Mouse (Mus musculus) neural tube, embryonic 11.5 days (tissue): ENCODE measurements at regions not wholly inside any gene's neighbourhood (a gene's known extent, or its start where the extent isn't known, plus 50 kb on each side); places are given as distances from the start of the nearest gene placed in this dataset.

Experiments used
- ATAC-seq: fragments of 200-750 bp; cut with Nextera tagmentation; 2 replicates; pipeline ENCODE4 v1.8.0; 2017; ENCODE audit warnings: moderate number of reproducible peaks, mild to moderate bottlenecking, moderate TSS enrichment, moderate library complexity; ENCODE audit not compliant: insufficient read depth, low FRiP score, low TSS enrichment
- DNase-seq: peaks from one replicate; pipeline ENCODE4 v3.0.0-alpha.2; 2015; ENCODE audit warnings: low spot score
- H3K27ac ChIP-seq: fragments of 300-500 bp; sonication (generic); 2 replicates; pipeline ENCODE4 v1.5.1; 2014; ENCODE audit warnings: low read depth, mild to moderate bottlenecking, low read length
- H3K27me3 ChIP-seq: fragments of 300-500 bp; sonication (generic); 2 replicates; pipeline ENCODE4 v1.6.1; 2014; ENCODE audit warnings: mild to moderate bottlenecking, low read length, mixed read lengths; ENCODE audit not compliant: control insufficient read depth, insufficient read depth
- H3K36me3 ChIP-seq: fragments of 300-500 bp; sonication (generic); 2 replicates; pipeline ENCODE4 v1.6.1; 2014; ENCODE audit warnings: mild to moderate bottlenecking, low read length, moderate library complexity, mixed read lengths; ENCODE audit not compliant: control insufficient read depth, insufficient read depth
- H3K4me1 ChIP-seq: fragments of 300-500 bp; sonication (generic); 2 replicates; pipeline ENCODE4 v1.6.1; 2014; ENCODE audit warnings: low read length, mixed read lengths; ENCODE audit not compliant: control insufficient read depth, insufficient read depth
- H3K4me2 ChIP-seq: fragments of 300-500 bp; sonication (generic); 2 replicates; pipeline ENCODE4 v1.6.1; 2014; ENCODE audit warnings: low read depth, mild to moderate bottlenecking, moderate library complexity
- H3K4me3 ChIP-seq: fragments of 300-500 bp; sonication (generic); 2 replicates; pipeline ENCODE4 v1.5.1; 2014; ENCODE audit warnings: low read depth, low read length
- H3K9ac ChIP-seq: fragments of 300-500 bp; sonication (generic); 2 replicates; pipeline ENCODE4 v1.6.1; 2014; ENCODE audit warnings: mild to moderate bottlenecking, low read length
- H3K9me3 ChIP-seq: fragments of 300-500 bp; sonication (generic); 2 replicates; pipeline ENCODE4 v1.6.1; 2016; ENCODE audit warnings: low read length; ENCODE audit not compliant: control insufficient read depth
- WGBS: fragments of 180-500 bp; shearing (Covaris S2); extraction: QIAGEN DNeasy Blood & Tissue Kit; methylation state at CpG from one replicate; pipeline ENCODE4 v1.1.7; 2014; 5-methylcytosine and 5-hydroxymethylcytosine counted together

- no peak overlapping the region for H3K27ac ChIP-seq
- WGBS, result 88% methylated on average over 10 of the region's 10 CpGs
- ATAC-seq, result no peak
- no peak overlapping the region for H3K9ac ChIP-seq
- no peaks in the 10 kb centered on the region for H3K4me1 ChIP-seq
- DNase-seq, result no peak
- H3K36me3 ChIP-seq, result no peaks in the 10 kb centered on the region
- H3K4me2 ChIP-seq, result no peak overlapping the region
- H3K9me3 ChIP-seq, result no peaks in the 10 kb centered on the region
- no peak overlapping the region for H3K4me3 ChIP-seq
- H3K27me3 ChIP-seq, result no peaks in the 10 kb centered on the region
These were observed 101.5 kb upstream of the Btg1 start for GRCm38 (mm10) chr10:96515164-96515922.

- no peaks in the 10 kb centered on the region for H3K4me1 ChIP-seq
- no peak overlapping the region for H3K9ac ChIP-seq
- no peak overlapping the region for H3K4me2 ChIP-seq
- ATAC-seq (no peak), DNase-seq (no peak)
- no peak overlapping the region for H3K4me3 ChIP-seq
- 81% methylated on average over 2 of the region's 2 CpGs for WGBS
- no peak overlapping the region for H3K27ac ChIP-seq
- no peaks in the 10 kb centered on the region for H3K9me3 ChIP-seq
- H3K27me3 ChIP-seq, result no peaks in the 10 kb centered on the region
- H3K36me3 ChIP-seq, result no peaks in the 10 kb centered on the region
These were observed 100.9 kb upstream of the Btg1 start for GRCm38 (mm10) chr10:96515923-96516258.

- DNase-seq (no peak), ATAC-seq (no peak)
- Histone ChIP-seq H3K27me3 (no peaks in the 10 kb centered on the region), H3K9ac (no peak overlapping the region), H3K36me3 (no peaks in the 10 kb centered on the region), H3K4me1 (no peaks in the 10 kb centered on the region), H3K4me3 (no peak overlapping the region), H3K27ac (no peak overlapping the region), H3K9me3 (no peaks in the 10 kb centered on the region), H3K4me2 (no peak overlapping the region)
- WGBS, result 78% methylated on average over 3 of the region's 3 CpGs
These were observed 97.4 kb upstream of the Btg1 start for GRCm38 (mm10) chr10:96519411-96519810.

- no peak for ATAC-seq
- H3K4me1 ChIP-seq, result no peaks in the 10 kb centered on the region
- DNase-seq, result peak; percentile 22
- H3K9me3 ChIP-seq, result no peaks in the 10 kb centered on the region
- H3K36me3 ChIP-seq, result no peaks in the 10 kb centered on the region
- no peak overlapping the region for H3K4me2 ChIP-seq
- H3K27ac ChIP-seq, result no peak overlapping the region
- H3K27me3 ChIP-seq, result no peaks in the 10 kb centered on the region
- H3K4me3 ChIP-seq, result no peak overlapping the region
- WGBS, result 69% methylated on average over 8 of the region's 8 CpGs
- no peak overlapping the region for H3K9ac ChIP-seq
These were observed 95.6 kb upstream of the Btg1 start for GRCm38 (mm10) chr10:96520995-96521760.

GRCm38 (mm10) chr10:96523967-96524801 is 92.6 kb upstream of the Btg1 start:
- no peak overlapping the region for H3K27ac ChIP-seq
- H3K36me3 ChIP-seq, result no peaks in the 10 kb centered on the region
- WGBS, result 46% methylated on average over 20 of the region's 20 CpGs
- no peak overlapping the region for H3K4me2 ChIP-seq
- no peaks in the 10 kb centered on the region for H3K4me1 ChIP-seq
- H3K27me3 ChIP-seq, result no peaks in the 10 kb centered on the region
- DNase-seq (peak; percentile 34), ATAC-seq (no peak)
- no peak overlapping the region for H3K4me3 ChIP-seq
- no peak overlapping the region for H3K9ac ChIP-seq
- H3K9me3 ChIP-seq, result no peaks in the 10 kb centered on the region

GRCm38 (mm10) chr10:96527864-96528263 is 88.9 kb upstream of the Btg1 start:
- no peak for ATAC-seq
- H3K9ac ChIP-seq, result no peak overlapping the region
- 96% methylated on average over 3 of the region's 3 CpGs for WGBS
- no peak overlapping the region for H3K4me2 ChIP-seq
- no peaks in the 10 kb centered on the region for H3K27me3 ChIP-seq
- H3K9me3 ChIP-seq, result no peaks in the 10 kb centered on the region
- no peaks in the 10 kb centered on the region for H3K36me3 ChIP-seq
- H3K4me1 ChIP-seq, result no peaks in the 10 kb centered on the region
- H3K4me3 ChIP-seq, result no peak overlapping the region
- H3K27ac ChIP-seq, result no peak overlapping the region
- no peak for DNase-seq

GRCm38 (mm10) chr10:96534547-96535124 is 82.2 kb upstream of the Btg1 start:
- WGBS, result 95% methylated on average over 7 of the region's 7 CpGs
- H3K27ac ChIP-seq, result no peak overlapping the region
- H3K4me1 ChIP-seq, result no peaks in the 10 kb centered on the region
- no peak overlapping the region for H3K4me2 ChIP-seq
- no peak overlapping the region for H3K9ac ChIP-seq
- H3K27me3 ChIP-seq, result no peaks in the 10 kb centered on the region
- no peaks in the 10 kb centered on the region for H3K36me3 ChIP-seq
- DNase-seq, result no peak
- no peak overlapping the region for H3K4me3 ChIP-seq
- no peak for ATAC-seq
- no peaks in the 10 kb centered on the region for H3K9me3 ChIP-seq

GRCm38 (mm10) chr10:96535461-96535860 is 81.3 kb upstream of the Btg1 start:
- Histone ChIP-seq H3K9me3 (no peaks in the 10 kb centered on the region), H3K36me3 (no peaks in the 10 kb centered on the region), H3K4me1 (no peaks in the 10 kb centered on the region), H3K4me3 (no peak overlapping the region), H3K27ac (no peak overlapping the region), H3K27me3 (no peaks in the 10 kb centered on the region), H3K4me2 (no peak overlapping the region), H3K9ac (no peak overlapping the region)
- 43% methylated on average over 9 of the region's 9 CpGs for WGBS
- ATAC-seq (no peak), DNase-seq (no peak)
